Mouse (Mus musculus) midbrain, embryonic 15.5 days (tissue): ENCODE results near the gene Thap3. TPM values are rescaled to one million over a fixed set of nuclear protein-coding genes. Genes with fewer than 3 reads are reported as not detected.

Source experiments
- ATAC-seq: fragments of 200-750 bp; cut with Nextera tagmentation; replicated peaks from 2 replicates; pipeline ENCODE4 v1.8.0; 2017; ENCODE audit warnings: moderate TSS enrichment
- H3K27ac ChIP-seq: fragments of 300-500 bp; sonication (generic); 2 replicates; pipeline ENCODE4 v1.5.1; 2015; ENCODE audit warnings: mild to moderate bottlenecking, inconsistent platforms
- H3K27me3 ChIP-seq: fragments of 300-500 bp; sonication (generic); replicated peaks from 2 replicates; pipeline ENCODE4 v1.6.1; 2015; ENCODE audit warnings: inconsistent platforms
- H3K36me3 ChIP-seq: fragments of 300-500 bp; sonication (generic); replicated peaks from 2 replicates; pipeline ENCODE4 v1.6.1; 2015; ENCODE audit warnings: inconsistent platforms
- H3K4me1 ChIP-seq: fragments of 300-500 bp; sonication (generic); 2 replicates; pipeline ENCODE4 v1.6.1; 2015; ENCODE audit warnings: inconsistent platforms
- H3K4me2 ChIP-seq: fragments of 300-500 bp; sonication (generic); 2 replicates; pipeline ENCODE4 v1.6.1; 2015; ENCODE audit warnings: inconsistent platforms, mild to moderate bottlenecking, moderate library complexity
- H3K4me3 ChIP-seq: fragments of 300-500 bp; sonication (generic); 2 replicates; pipeline ENCODE4 v1.5.1; 2015; ENCODE audit warnings: mild to moderate bottlenecking, inconsistent platforms
- H3K9ac ChIP-seq: fragments of 300-500 bp; sonication (generic); 2 replicates; pipeline ENCODE4 v1.6.1; 2015; ENCODE audit warnings: mild to moderate bottlenecking, inconsistent platforms
- H3K9me3 ChIP-seq: fragments of 300-500 bp; sonication (generic); 2 replicates; pipeline ENCODE4 v1.6.1; 2016; ENCODE audit warnings: inconsistent platforms
- WGBS: fragments of 180-500 bp; shearing (Covaris S2); methylation state at CpG from one replicate; pipeline ENCODE4 v1.1.7; 2015; ENCODE audit warnings: mixed read lengths; 5-methylcytosine and 5-hydroxymethylcytosine counted together
- polyA plus RNA-seq: library from polyadenylated mRNA; unstranded; fragments of >200 nt; fragmentation: Nextera tagmentation; extraction: Ambion mirVana; gene quantifications from 2 replicates; pipeline ENCODE4 v1.2.1, GENCODE M21; 2015

The Thap3 gene
- polyA plus RNA-seq, 1 experiment from 2014 or later, result 38.3 TPM

GRCm38 (mm10) chr4:151938089-151938488, 50.7 kb downstream of the Thap3 start:
- no peak overlapping the region for H3K9ac ChIP-seq
- no peak overlapping the region for H3K4me2 ChIP-seq
- no peaks in the 10 kb centered on the region for H3K27me3 ChIP-seq
- WGBS, result 92% methylated on average over 3 of the region's 3 CpGs
- H3K4me1 ChIP-seq, result peaks cover 17% of the 10 kb centered on the region
- H3K36me3 ChIP-seq, result no peaks in the 10 kb centered on the region
- no peak overlapping the region for H3K4me3 ChIP-seq
- ATAC-seq, result no peak
- no peaks in the 10 kb centered on the region for H3K9me3 ChIP-seq
- H3K27ac ChIP-seq, result no peak overlapping the region

GRCm38 (mm10) chr4:151937441-151937840, 51.4 kb downstream of the Thap3 start:
- 93% methylated on average over 13 of the region's 13 CpGs for WGBS
- Histone ChIP-seq H3K9me3 (no peaks in the 10 kb centered on the region), H3K9ac (no peak overlapping the region), H3K4me1 (peaks cover 17% of the 10 kb centered on the region), H3K27ac (no peak overlapping the region), H3K36me3 (no peaks in the 10 kb centered on the region), H3K4me2 (no peak overlapping the region), H3K27me3 (no peaks in the 10 kb centered on the region), H3K4me3 (no peak overlapping the region)
- ATAC-seq, result no peak

GRCm38 (mm10) chr4:151934215-151934572, 54.6 kb downstream of the Thap3 start:
- WGBS, result under 1% methylated on average over 23 of the region's 23 CpGs
- no peaks in the 10 kb centered on the region for H3K9me3 ChIP-seq
- ATAC-seq, result no peak
- peak overlapping the region; percentile 98 for H3K4me3 ChIP-seq
- peak overlapping the region; percentile 87 for H3K9ac ChIP-seq
- H3K4me1 ChIP-seq, result peaks cover 17% of the 10 kb centered on the region
- H3K27ac ChIP-seq, result no peak overlapping the region
- peak overlapping the region; percentile 96 for H3K4me2 ChIP-seq
- no peaks in the 10 kb centered on the region for H3K27me3 ChIP-seq
- no peaks in the 10 kb centered on the region for H3K36me3 ChIP-seq

DNA sequence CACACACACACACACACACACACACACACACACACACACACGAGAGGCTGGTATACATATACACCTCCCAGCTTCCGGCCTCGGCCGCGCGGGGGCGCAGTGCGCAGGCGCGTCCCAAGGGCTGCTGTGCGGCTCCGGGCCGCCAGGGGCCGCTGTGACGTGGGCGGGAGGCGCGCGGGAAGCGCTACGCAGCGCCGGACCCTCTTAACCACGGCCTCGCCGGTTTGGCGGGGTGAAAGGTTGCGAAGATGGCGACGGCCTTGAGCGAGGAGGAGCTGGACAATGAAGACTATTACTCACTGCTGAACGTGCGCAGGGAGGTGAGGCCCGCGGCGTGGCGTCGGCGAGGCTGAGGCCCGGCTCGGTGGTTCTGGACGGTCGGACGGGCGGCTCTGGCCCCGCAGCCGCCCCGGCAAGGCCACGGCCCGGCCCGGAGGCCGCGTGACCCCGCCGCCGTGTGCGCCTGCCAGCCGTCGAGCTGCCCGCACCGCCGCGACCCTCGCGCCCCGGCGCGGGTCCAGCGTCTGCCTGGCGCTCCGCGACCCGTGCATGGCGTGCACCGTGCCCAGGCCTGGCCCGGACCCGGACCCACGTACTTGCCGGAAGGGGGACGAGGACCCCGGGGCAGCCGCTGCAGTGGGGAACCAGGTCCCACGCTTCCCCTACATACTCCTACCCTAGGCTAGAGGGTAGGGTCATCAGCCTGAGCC, 55.1 kb downstream of the Thap3 start, which contains the start of gene Dnajc11:
Gene Dnajc11 (plus strand): TSS at position 187 of the 710 bp plus-strand sequence.
- Histone ChIP-seq H3K4me3 (peak within 1 kb of the TSS; percentile 98), H3K4me1 (peaks cover 17% of the 10 kb centered on the region), H3K36me3 (no peaks in the 10 kb centered on the region), H3K27me3 (no peaks in the 10 kb centered on the region), H3K9me3 (no peaks in the 10 kb centered on the region), H3K4me2 (peak within 1 kb of the TSS; percentile 96), H3K27ac (peak within 1 kb of the TSS; percentile 73), H3K9ac (peak within 1 kb of the TSS; percentile 87)
- WGBS, result under 1% methylated on average over 82 of the region's 83 CpGs
- ATAC-seq, result peak; percentile 92

Other genes starting within 250 kb of the Thap3 start
- gene Camta1, start 127.1 kb downstream of the Thap3 start, polyA plus RNA-seq, result 145 and 156 TPM in 2 replicates
- 89.4 and 92.5 TPM in 2 replicates for gene Dnajc11, start 55.3 kb downstream of the Thap3 start, polyA plus RNA-seq
- 22.5 and 22.7 TPM in 2 replicates for gene Phf13, start 7.3 kb upstream of the Thap3 start, polyA plus RNA-seq
- gene Klhl21, start 19.8 kb upstream of the Thap3 start, polyA plus RNA-seq, result 3.6 and 4.0 TPM in 2 replicates
- gene Zbtb48, start 38.7 kb upstream of the Thap3 start, polyA plus RNA-seq, result 22.1 and 23.9 TPM in 2 replicates
- 1.5 and 1.6 TPM in 2 replicates for gene Tas1r1, start 49.6 kb upstream of the Thap3 start, polyA plus RNA-seq
- gene Nol9, start 50.3 kb upstream of the Thap3 start, polyA plus RNA-seq, result 25.4 and 27.4 TPM in 2 replicates
- 12.3 and 12.5 TPM in 2 replicates for gene Plekhg5, start 83.5 kb upstream of the Thap3 start, polyA plus RNA-seq
- gene Tnfrsf25, start 126.9 kb upstream of the Thap3 start, polyA plus RNA-seq, result 0.80 and 1.0 TPM in 2 replicates
- gene Espn, start 163.4 kb upstream of the Thap3 start, polyA plus RNA-seq, result 0.13 and 0.19 TPM in 2 replicates
- not detected in 2 replicates for gene Hes2, start 169.9 kb upstream of the Thap3 start, polyA plus RNA-seq
- 409 and 418 TPM in 2 replicates for gene Acot7, start 189.1 kb upstream of the Thap3 start, polyA plus RNA-seq